Mouse (Mus musculus) Patski (cell line): ENCODE data around the gene Rab4b. TPM values are rescaled to one million over a fixed set of nuclear protein-coding genes. Genes with fewer than 3 reads are reported as not detected.
A peak's percentile ranks its signal among the peaks of the same experiment; 100 is the strongest.

Experiments used
- ATAC-seq: fragments of 100-300 bp; one replicate; pipeline ENCODE4 v1.8.0; 2021
- CTCF ChIA-PET: fragments of 350-600 bp; sonication (Branson Sonifier 250); formaldehyde crosslinking; loops from one replicate; lab custom pipeline; 2022; ENCODE audit warnings: inconsistent platforms; lab: Charles Lee
- POLR2A ChIA-PET: fragments of 350-600 bp; sonication (Branson Sonifier 250); formaldehyde crosslinking; loops from one replicate; lab custom pipeline; 2022; ENCODE audit warnings: antibody characterized with exemption, inconsistent platforms; lab: Charles Lee
- DNase-seq: peaks from one replicate; pipeline ENCODE4 v3.0.0-alpha.2; 2011; ENCODE audit warnings: low read depth, low spot score
- H3K27me3 ChIP-seq: fragments of 371-371 bp; one replicate; pipeline ENCODE4 v1.5.1; 2021
- CTCF ChIP-seq: fragments of 100-300 bp; IDR thresholded peaks from one replicate; pipeline ENCODE4 v1.5.1; 2021
- in situ Hi-C: fragments of 300-500 bp; cut with MboI; formaldehyde crosslinking; loops from 3 replicates; pipeline ENCODE4 v1.11.1; 2018; ENCODE audit warnings: low pct_unique_long_range_greater_than_20kb, mixed read lengths
- polyA plus RNA-seq: library from polyadenylated mRNA; unstranded; gene quantifications from one replicate; pipeline ENCODE4 v1.2.3, GENCODE M21; 2021

Gene Rab4b
- polyA plus RNA-seq, 1 experiment from 2014 or later = 56.9 TPM

- POLR2A ChIA-PET = no interaction called here
- in situ Hi-C loops = loop anchor here (25.0 kb wide), 1 partner anchor 301 kb away; the partner anchor contains the start of genes Prx and Sertad1
These were observed 7.3 kb upstream of the Rab4b start for GRCm38 (mm10) chr7:27185986-27186385.

DNA sequence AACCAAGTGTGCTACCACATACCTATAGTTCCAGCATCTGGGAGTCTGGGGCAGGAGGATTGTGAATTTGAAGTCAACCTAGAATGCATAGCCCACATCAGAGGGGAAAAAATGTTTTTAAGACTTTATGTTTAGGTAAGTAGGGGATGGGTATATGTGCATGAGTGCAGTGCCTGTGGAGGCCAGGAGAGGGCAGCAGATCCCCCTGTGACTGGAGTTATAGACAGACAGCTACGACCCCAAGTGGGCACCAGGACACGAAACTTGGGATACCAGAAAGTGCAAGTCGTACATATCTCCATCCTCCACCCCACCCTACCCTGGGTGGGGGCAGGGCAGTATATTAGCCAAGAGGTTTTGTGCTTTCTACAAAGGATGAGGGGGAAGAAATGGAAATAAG lies 6.3 kb upstream of the Rab4b start:
- POLR2A ChIA-PET = no interaction called here
- no peaks in the 10 kb centered on the region for H3K27me3 ChIP-seq
- CTCF ChIA-PET = interaction anchor here (1.1 kb wide), 1 partner anchor 25 kb away, joined by 3 read pairs; no protein-coding TSS in a partner anchor
- DNase-seq = no peak
- peak; percentile 12 for ATAC-seq
- TF ChIP-seq CTCF = peak; percentile 78
- in situ Hi-C loops = loop anchor here (25.0 kb wide), 1 partner anchor 302 kb away; the partner anchor contains the start of genes Prx and Sertad1

More at GRCm38 (mm10) chr7:27185986-27186385, 7.3 kb upstream of the Rab4b start:
- TF ChIP-seq CTCF = no peak
- no peak for DNase-seq
- H3K27me3 ChIP-seq = no peaks in the 10 kb centered on the region
- ATAC-seq = no peak
- CTCF ChIA-PET = interaction anchor here (1.1 kb wide), 1 partner anchor 26 kb away, joined by 3 read pairs; no protein-coding TSS in a partner anchor

- ChIA-PET POLR2A (interaction anchor here (0.9 kb wide), 1 partner anchor 22 kb away, joined by 4 read pairs; no protein-coding TSS in a partner anchor), CTCF (interaction anchor here (0.8 to 1.1 kb wide), 2 partner anchors 22 to 57 kb away, joined by 3 read pairs; no protein-coding TSS in a partner anchor)
- in situ Hi-C loops = loop anchor here (25.0 kb wide), 1 partner anchor 305 kb away; the partner anchor contains the start of genes Prx and Sertad1
- ATAC-seq (no peak), DNase-seq (no peak)
- no peaks in the 10 kb centered on the region for H3K27me3 ChIP-seq
- no peak for TF ChIP-seq CTCF
These were observed 3.8 kb upstream of the Rab4b start for GRCm38 (mm10) chr7:27182498-27182897.

DNA sequence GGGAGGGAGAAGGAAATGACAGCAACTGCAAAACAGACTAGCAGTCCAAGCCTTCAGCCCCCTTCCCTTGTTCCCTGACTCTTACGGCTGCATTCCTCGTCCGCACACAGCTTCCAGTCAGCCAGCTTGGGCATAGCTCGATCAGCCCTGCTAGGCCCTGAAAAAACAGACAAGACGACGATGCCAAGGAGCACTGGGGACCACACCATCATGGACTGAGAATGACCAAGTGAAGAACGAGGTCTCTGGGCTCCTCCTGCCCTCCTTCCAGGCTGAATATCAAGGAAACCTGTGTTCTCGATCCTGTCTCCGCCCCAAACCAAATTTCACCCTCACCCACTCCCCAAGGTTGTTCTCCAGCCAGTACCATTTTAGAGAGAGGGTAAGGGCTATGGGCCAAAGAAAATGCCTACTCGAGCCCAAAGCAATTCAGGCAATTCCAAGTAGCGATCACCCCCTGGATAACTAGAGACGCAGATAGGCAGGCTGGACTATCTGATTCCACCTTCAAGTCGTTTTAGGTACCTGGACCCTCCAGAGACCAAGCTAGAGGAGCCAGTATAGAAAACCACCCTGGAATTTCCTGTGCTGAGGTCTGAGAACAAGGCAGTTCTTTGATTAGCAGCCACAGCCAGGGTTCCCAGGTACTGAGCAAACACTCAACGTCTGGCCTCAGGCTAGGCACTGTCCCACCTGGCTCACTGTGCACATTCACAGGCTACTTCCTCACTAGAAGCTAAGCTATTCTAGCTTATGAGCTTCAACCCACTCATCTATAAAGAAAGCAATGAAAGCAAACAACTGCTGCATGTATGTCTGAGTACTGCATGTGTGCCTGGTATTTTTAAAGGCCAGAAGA lies 2.4 kb upstream of the Rab4b start, which contains the start of the genes Gm21983 and Mia:
Gene Gm21983, minus strand, starts transcription at position 250 of the 859 bp plus-strand sequence.
Gene Mia, minus strand, starts transcription at position 321 of the 859 bp plus-strand sequence.
- no peaks in the 10 kb centered on the region for H3K27me3 ChIP-seq
- no peak for DNase-seq
- ATAC-seq = no peak
- in situ Hi-C loops = loop anchor here (25.0 kb wide), 1 partner anchor 306 kb away; the partner anchor contains the start of genes Prx and Sertad1
- ChIA-PET POLR2A (no interaction called here), CTCF (interaction anchor here (0.7 to 1.1 kb wide), 2 partner anchors 13 to 21 kb away, joined by 3 read pairs; no protein-coding TSS in a partner anchor)
- no peak for TF ChIP-seq CTCF

DNA sequence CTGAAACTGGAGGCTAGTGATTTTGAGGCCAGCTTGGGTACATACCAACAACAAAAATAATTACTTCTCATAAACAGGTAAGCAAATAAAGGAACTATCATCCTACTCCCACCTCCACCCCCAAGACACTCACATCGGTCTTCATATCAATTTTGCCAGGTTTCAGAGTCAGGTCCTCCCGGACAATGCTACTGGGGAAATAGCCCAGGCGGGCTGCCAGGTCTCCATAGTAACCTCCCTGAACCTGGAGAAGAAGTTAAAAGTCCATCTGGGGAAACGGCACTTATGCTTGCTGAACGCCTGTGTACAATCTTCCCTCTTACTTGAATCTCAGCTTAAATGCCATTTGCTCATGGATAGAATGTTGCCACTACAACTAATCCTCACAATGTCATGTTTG lies 1.3 kb upstream of the Rab4b start:
- CTCF ChIA-PET = interaction anchor here (1.0 to 2.9 kb wide), 2 partner anchors 13 to 17 kb away, joined by 3 to 9 read pairs; no protein-coding TSS in a partner anchor
- no peak for DNase-seq
- H3K27me3 ChIP-seq = no peaks in the 10 kb centered on the region
- TF ChIP-seq CTCF = no peak
- ATAC-seq = no peak
- POLR2A ChIA-PET = interaction anchor here (1.2 to 1.4 kb wide), 2 partner anchors 13 to 20 kb away, joined by 3 to 6 read pairs; partner anchors contain the start of gene Egln2
- in situ Hi-C loops = loop anchor here (25.0 kb wide), 1 partner anchor 307 kb away; the partner anchor contains the start of genes Prx and Sertad1

- POLR2A ChIA-PET = interaction anchor here (1.0 to 1.4 kb wide), 3 partner anchors 13 to 47 kb away, joined by 3 to 6 read pairs (median 3); partner anchors contain the start of gene Egln2
- in situ Hi-C loops = loop anchor here (25.0 kb wide), 1 partner anchor 308 kb away; the partner anchor contains the start of genes Prx and Sertad1
- ATAC-seq (peak; percentile 0), DNase-seq (no peak)
- TF ChIP-seq CTCF = no peak
- CTCF ChIA-PET = interaction anchor here (1.0 to 2.9 kb wide), 4 partner anchors 13 to 24 kb away, joined by 3 to 11 read pairs (median 6); no protein-coding TSS in a partner anchor
- no peaks in the 10 kb centered on the region for H3K27me3 ChIP-seq
These were observed 672 bp upstream of the Rab4b start for GRCm38 (mm10) chr7:27179217-27179918.

- no peak for TF ChIP-seq CTCF
- ChIA-PET POLR2A (no interaction called here), CTCF (interaction anchor here (1.2 to 2.9 kb wide), 5 partner anchors 12 to 18 kb away, joined by 3 to 11 read pairs (median 3); no protein-coding TSS in a partner anchor)
- DNase-seq (no peak), ATAC-seq (no peak)
- in situ Hi-C loops = loop anchor here (25.0 kb wide), 1 partner anchor 309 kb away; the partner anchor contains the start of genes Prx and Sertad1
- no peaks in the 10 kb centered on the region for H3K27me3 ChIP-seq
These were observed 763 bp downstream of the Rab4b start for GRCm38 (mm10) chr7:27177942-27178323.

GRCm38 (mm10) chr7:27174896-27175295 lies 3.8 kb downstream of the Rab4b start:
- ATAC-seq = no peak
- CTCF ChIA-PET = no interaction called here
- H3K27me3 ChIP-seq = no peaks in the 10 kb centered on the region
- no peak for DNase-seq
- POLR2A ChIA-PET = no interaction called here
- TF ChIP-seq CTCF = no peak
- in situ Hi-C loops = loop anchor here (25.0 kb wide), 1 partner anchor 312 kb away; the partner anchor contains the start of genes Prx and Sertad1

- no peak for ATAC-seq
- ChIA-PET POLR2A (no interaction called here), CTCF (no interaction called here)
- in situ Hi-C loops = no loop called here
- DNase-seq = no peak
- TF ChIP-seq CTCF = no peak
- H3K27me3 ChIP-seq = no peaks in the 10 kb centered on the region
These were observed 4.2 kb downstream of the Rab4b start for GRCm38 (mm10) chr7:27174496-27174895.
